Mouse (Mus musculus): ENCODE measurements at regions not wholly inside any gene's neighbourhood (a gene's known extent, or its start where the extent isn't known, plus 50 kb on each side); places are given as distances from the start of the nearest gene placed in this dataset.
A peak's percentile ranks its signal among the peaks of the same experiment; 100 is the strongest.

DNA sequence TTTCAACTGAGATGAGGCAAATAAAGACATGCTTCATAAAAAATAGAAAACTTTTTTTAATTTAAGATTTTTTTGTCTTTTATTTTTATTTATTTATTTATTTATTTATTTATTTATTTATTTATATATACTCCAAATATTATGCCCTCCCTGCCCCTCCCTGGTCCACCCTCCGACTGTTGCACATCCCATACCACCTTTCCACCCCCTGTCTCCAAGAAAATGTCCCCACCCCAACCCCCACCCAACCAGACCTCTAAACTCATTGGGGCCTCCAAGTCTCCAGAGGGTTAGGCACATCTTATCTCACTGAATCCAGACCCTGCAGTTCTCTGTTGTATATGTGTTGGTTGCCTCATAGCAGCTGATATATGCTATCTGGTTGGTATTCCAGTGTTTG, 821.2 kb upstream of the Cdh7 start:
- no peak for DNase-seq (ENCODE audit: low spot score in 2 of 2)

GRCm38 (mm10) chr1:109170838-109171237, 811.4 kb upstream of the Cdh7 start:
- DNase-seq (ENCODE audit: low spot score in 2 of 2), result no peak

- DNase-seq (ENCODE audit: low spot score in 2 of 2), result no peak
Measured at GRCm38 (mm10) chr1:109186497-109186896, 795.7 kb upstream of the Cdh7 start.

DNA sequence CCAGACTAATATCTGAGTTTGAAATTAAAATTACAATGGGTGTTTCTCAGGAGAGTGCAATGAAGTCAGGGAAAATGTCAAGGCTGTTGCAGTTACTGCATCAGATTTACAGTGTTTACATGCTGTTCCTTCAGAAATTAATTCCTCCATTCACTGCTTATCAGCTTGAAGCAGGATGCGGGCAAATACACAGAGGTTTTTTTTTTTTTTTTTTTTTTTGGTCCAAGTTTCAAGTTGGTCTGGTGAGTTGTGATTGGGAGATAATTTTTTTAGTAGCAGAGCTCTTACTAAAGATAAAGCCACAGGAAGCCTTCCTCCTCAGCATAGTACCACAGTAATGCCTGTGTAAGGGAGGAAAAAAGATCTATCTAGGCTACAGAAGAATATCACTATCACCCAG, 762.1 kb upstream of the Cdh7 start:
- no peak for DNase-seq (ENCODE audit: low spot score in 2 of 2)

GRCm38 (mm10) chr1:109223571-109223970, 758.7 kb upstream of the Cdh7 start:
- DNase-seq (ENCODE audit: low spot score in 2 of 2), result peak in 1 of 2 experiments; percentile 20
